Mouse (Mus musculus): ENCODE results near the gene Nmnat1.
"Not testable (repeated sequence)": the region's sequence is repeated elsewhere in the genome, so short reads cannot be mapped to it uniquely, and the experiment has no call there.

- TF ChIP-seq POLR2A (IDR thresholded peaks at IDR 0.05; ENCODE audit: low read depth, low read length); CTCF (conservative IDR thresholded peaks at IDR 0.05; ENCODE audit: insufficient read depth, insufficient read length, low read depth, low read length): not testable (repeated sequence)
Measured at GRCm38 (mm10) chr4:149457163-149457562, 27.8 kb downstream of the Nmnat1 start.
